Mouse (Mus musculus) G1E-ER4 (cell line): ENCODE data around the gene Nos1. TPM values are rescaled to one million over a fixed set of nuclear protein-coding genes. Genes with fewer than 3 reads are reported as not detected.

Source experiments
- GATA1 ChIP-seq: IDR thresholded peaks from one replicate; pipeline ENCODE4 v1.8.0; 2012; ENCODE audit warnings: low read length, inconsistent platforms
- polyA plus RNA-seq: library from polyadenylated mRNA; stranded (reverse); fragments of >175 nt; gene quantifications from 2 replicates; pipeline ENCODE4 v1.2.3, GENCODE M21; 2012

Nos1 gene
- not detected in 2 replicates for polyA plus RNA-seq

- no peak for TF ChIP-seq GATA1
Observed at GRCm38 (mm10) chr5:117780681-117781080, at the start of gene Nos1. Gene Nos1 (plus strand): TSS chr5:117781032.

GRCm38 (mm10) chr5:117731311-117731710 is 49.5 kb upstream of the Nos1 start:
- TF ChIP-seq GATA1: no peak

DNA sequence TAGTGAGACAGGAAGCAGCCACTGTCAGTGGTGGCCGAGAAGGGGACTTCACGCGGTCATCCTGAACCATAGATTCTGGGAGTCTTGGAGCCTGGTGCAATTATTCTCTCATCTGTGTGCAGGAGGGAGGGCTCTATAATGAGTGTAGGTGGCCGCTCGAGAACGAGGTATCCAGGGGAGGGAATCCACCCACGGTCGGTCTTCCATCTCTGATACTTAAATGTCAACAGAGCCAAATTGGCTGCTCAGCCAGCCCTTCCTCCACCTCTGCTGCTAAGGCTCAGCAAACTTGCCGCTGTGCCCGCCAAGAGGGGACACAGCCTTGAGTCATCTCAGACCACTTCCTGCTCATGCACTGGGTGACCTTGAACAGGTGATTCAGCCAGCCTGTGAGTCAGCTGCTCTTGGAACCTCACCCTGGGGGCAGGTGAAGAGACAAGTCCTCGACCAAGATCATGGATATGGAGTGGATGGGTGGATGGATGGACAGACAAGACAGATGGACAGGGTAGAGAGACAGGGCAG is 36.1 kb upstream of the Nos1 start:
- TF ChIP-seq GATA1: no peak

DNA sequence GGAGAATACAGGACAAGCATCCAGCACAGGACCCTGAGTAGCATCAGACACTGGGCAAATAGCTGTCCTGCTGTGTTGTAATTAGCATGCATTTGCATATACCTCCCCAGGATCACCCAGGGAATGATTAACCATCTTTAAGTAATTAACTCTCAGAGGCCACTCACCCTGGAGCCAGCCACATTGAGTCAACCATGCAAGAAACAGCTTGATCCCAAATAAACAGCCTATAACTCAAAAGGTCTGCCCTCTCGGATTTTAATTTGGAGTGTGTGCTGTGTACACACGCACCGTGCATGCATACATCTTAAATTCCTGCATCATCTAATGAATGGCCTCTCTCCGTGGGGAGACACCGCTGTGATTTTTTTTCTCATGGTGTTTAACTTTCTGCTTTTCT is 31.5 kb upstream of the Nos1 start:
- TF ChIP-seq GATA1: no peak

GRCm38 (mm10) chr5:117757696-117758482 is 22.9 kb upstream of the Nos1 start:
- no peak for TF ChIP-seq GATA1

- no peak for TF ChIP-seq GATA1
Observed at GRCm38 (mm10) chr5:117761181-117761832, 19.5 kb upstream of the Nos1 start.

DNA sequence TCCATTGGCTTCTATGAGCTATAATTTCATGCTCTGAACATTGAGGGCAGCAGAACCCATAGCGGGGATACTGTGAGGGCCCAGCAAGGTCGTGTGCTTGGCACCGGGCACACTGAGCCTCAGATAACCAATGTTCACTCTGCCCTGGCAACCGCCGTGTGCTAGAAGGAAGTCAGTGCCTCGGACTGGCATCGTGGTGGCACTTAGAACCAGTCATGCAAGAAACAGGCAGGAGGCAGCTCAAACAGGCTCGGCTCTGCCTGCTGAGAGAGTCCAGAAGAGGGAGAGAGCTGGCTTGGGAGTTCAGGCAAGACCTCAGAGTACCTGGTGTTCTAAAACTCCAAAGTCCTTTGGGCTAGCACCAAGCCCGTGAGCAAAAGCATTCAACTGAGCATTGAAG is 16.3 kb upstream of the Nos1 start:
- TF ChIP-seq GATA1: no peak

- TF ChIP-seq GATA1: no peak
Observed at GRCm38 (mm10) chr5:117779175-117779574, 1.7 kb upstream of the Nos1 start.

DNA sequence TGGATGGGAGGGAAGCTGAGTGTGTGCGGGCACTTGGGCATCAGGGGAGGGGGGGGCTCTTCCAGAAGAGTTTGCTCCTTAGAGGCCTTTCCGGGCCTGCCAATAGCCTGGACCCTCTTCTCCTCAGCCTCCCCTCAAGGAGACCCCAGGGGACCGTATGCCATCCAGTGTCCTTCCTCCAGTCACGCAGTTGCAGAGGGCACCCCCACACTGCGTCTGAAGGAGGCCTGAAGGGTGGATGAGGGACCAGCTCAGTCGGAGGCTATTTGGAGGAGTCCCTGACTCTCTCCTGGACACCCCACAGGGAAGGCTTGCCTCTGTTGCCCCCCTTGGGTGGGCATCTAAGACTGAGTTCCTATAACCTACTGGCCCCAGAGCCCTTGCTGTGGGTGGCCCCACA is 346 bp downstream of the Nos1 start:
- no peak for TF ChIP-seq GATA1

DNA sequence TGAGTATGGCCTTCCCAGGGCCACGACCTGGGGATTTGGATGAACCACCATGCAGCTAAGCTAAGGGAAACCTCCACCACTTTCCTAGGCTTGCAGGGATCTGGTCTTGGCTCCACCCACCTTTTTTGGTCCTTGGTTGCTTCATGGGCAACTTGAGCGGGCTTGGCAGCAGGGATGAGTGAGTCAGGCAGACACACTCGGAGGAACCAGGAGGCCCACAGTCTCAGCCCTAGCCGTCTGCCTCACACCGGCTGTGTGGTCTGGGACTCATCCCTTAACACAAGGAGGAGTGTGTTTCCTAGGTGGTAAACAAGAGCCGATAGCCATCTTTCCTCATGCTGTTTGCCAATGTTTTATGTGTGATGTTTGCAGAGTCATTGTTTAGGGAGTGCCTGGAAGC is 9.2 kb downstream of the Nos1 start:
- no peak for TF ChIP-seq GATA1

DNA sequence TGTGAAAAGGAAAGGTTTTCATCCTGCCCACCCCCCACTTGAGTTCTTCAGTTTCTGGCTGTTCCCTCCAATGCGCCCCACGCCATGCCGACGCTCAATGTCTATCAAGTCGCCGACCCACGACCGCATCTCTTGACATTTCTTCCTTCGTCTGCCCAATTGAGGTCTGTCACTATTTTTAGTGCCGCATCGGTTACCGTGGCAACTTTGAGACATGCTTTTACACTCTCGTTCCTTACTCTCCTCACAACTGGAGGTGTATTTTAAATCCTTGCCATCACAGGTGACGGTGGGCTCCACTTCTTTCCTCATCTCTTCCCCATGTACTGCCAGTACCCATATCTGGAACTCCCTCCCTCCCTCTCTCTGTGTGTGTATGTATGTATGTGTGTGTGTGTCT is 11.0 kb downstream of the Nos1 start:
- TF ChIP-seq GATA1: no peak

- TF ChIP-seq GATA1: no peak
Observed at GRCm38 (mm10) chr5:117800849-117801248, 20.0 kb downstream of the Nos1 start.

DNA sequence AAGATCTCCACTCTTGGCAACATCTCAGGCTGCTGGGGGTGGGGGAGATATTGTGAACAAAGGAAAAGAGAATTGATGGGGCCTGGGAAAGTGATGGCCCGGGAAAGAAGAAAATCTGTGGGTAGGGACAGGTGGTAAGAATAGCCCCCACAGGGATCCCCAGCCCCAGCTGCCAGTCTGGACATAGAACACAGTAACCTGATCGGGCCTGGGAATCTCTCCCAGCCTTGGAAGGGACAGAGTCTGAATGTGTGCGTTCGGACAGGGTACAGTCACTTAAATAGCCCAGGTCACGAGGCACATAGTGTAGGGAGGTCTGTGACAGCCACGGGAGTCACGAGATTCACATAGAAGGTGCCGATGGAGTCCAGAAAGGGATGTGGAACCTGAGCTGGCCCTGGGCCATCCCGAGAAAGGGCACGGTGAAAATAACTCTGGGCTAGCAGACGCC is 21.3 kb downstream of the Nos1 start:
- no peak for TF ChIP-seq GATA1

GRCm38 (mm10) chr5:117803551-117803950 is 22.7 kb downstream of the Nos1 start:
- no peak for TF ChIP-seq GATA1

GRCm38 (mm10) chr5:117810930-117811329 is 30.1 kb downstream of the Nos1 start:
- no peak for TF ChIP-seq GATA1

GRCm38 (mm10) chr5:117818800-117819199 is 38.0 kb downstream of the Nos1 start:
- no peak for TF ChIP-seq GATA1

DNA sequence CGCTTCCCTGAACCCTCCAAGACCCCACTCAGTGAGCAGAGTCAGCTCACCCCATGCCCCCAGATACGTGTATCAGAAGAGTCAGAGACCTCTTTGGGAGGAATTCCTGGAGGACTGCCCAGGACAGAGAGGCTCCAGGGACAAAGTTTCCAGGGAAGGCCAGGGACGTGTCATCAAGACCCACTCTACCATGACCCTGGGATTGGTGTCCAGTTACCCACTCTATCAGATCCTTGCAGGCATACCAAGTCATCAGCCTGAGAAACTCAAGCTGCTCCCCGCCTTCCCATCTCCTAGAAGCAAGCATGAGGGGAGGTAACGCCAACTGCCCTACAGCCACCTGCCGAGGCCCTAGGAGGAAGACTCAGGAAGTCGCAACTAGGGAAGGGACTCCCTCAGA is 39.6 kb downstream of the Nos1 start:
- TF ChIP-seq GATA1: no peak
